Mouse (Mus musculus) CD8-positive naive resting alpha-beta T cell, adult 57 days (primary cell): ENCODE results near the gene Dmrtc1a. TPM values are rescaled to one million over a fixed set of nuclear protein-coding genes. Genes with fewer than 3 reads are reported as not detected.

ENCODE experiments used
- total RNA-seq: library from RNA; stranded (reverse); gene quantifications from one replicate; pipeline ENCODE4 v1.2.4, GENCODE M21; 2023

Gene Dmrtc1a
- not detected for total RNA-seq

GRCm38 (mm10) chrX:102908587-102908986, at the start of gene Dmrtc1a, which contains the start of gene 1700011M02Rik:
Gene Dmrtc1a, minus strand, starts transcription at chrX:102908687.
Gene 1700011M02Rik, plus strand, starts transcription at chrX:102908905.

GRCm38 (mm10) chrX:102928072-102928471, 19.6 kb upstream of the Dmrtc1a start, which contains the start of gene 1700018G05Rik:
Gene 1700018G05Rik, plus strand, starts transcription at chrX:102928372.

GRCm38 (mm10) chrX:102867871-102868270, 40.6 kb downstream of the Dmrtc1a start, which contains the start of gene 1700031F05Rik:
Gene 1700031F05Rik, minus strand, starts transcription at chrX:102867971.

GRCm38 (mm10) chrX:102854516-102854915, 54.0 kb downstream of the Dmrtc1a start, which contains the start of gene Dmrtc1c2:
Gene Dmrtc1c2, minus strand, starts transcription at chrX:102854616.

Other genes with a start within 250 kb of the Dmrtc1a start
- gene Gm3880, start 221.7 kb downstream of the Dmrtc1a start, total RNA-seq = not detected
- not detected for gene Gm9112, start 201.1 kb downstream of the Dmrtc1a start, total RNA-seq
- not detected for gene Dmrtc1b, start 200.8 kb downstream of the Dmrtc1a start, total RNA-seq
- gene Dmrtc1c1, start 105.7 kb downstream of the Dmrtc1a start, total RNA-seq = not detected
- not detected for gene Dmrtc1c2, start 54.1 kb downstream of the Dmrtc1a start, total RNA-seq
- gene 1700031F05Rik, start 40.7 kb downstream of the Dmrtc1a start, total RNA-seq = not detected
- not detected for gene 1700011M02Rik, start 218 bp upstream of the Dmrtc1a start, total RNA-seq
- gene 1700018G05Rik, start 19.7 kb upstream of the Dmrtc1a start, total RNA-seq = not detected